Mouse (Mus musculus): ENCODE data around the gene Fam189a1.

Fam189a1 gene

GRCm38 (mm10) chr7:65140099-65140498 is 16.3 kb downstream of the Fam189a1 start:
- H3K27me3 ChIP-seq (ENCODE audit: control insufficient read depth, insufficient read depth, low read length, poor library complexity, severe bottlenecking): no peaks in the 10 kb centered on the region
- no peak for DNase-seq (ENCODE audit: low read depth, low spot score)
- no peaks in the 10 kb centered on the region for H3K36me3 ChIP-seq (ENCODE audit: control insufficient read depth, insufficient read depth, low read length, poor library complexity, severe bottlenecking)

GRCm38 (mm10) chr7:65123766-65124165 is 32.6 kb downstream of the Fam189a1 start:
- Histone ChIP-seq H3K27me3 (ENCODE audit: control insufficient read depth, insufficient read depth, low read length, poor library complexity, severe bottlenecking) (no peaks in the 10 kb centered on the region), H3K36me3 (ENCODE audit: control insufficient read depth, insufficient read depth, low read length, poor library complexity, severe bottlenecking) (no peaks in the 10 kb centered on the region)
- no peak for DNase-seq (ENCODE audit: low read depth, low spot score)

GRCm38 (mm10) chr7:65116903-65117302 is 39.5 kb downstream of the Fam189a1 start:
- Histone ChIP-seq H3K27me3 (ENCODE audit: control insufficient read depth, insufficient read depth, low read length, poor library complexity, severe bottlenecking) (no peaks in the 10 kb centered on the region), H3K36me3 (ENCODE audit: control insufficient read depth, insufficient read depth, low read length, poor library complexity, severe bottlenecking) (no peaks in the 10 kb centered on the region)
- DNase-seq (ENCODE audit: low read depth, low spot score): no peak

- Histone ChIP-seq H3K36me3 (ENCODE audit: control insufficient read depth, insufficient read depth, low read length, poor library complexity, severe bottlenecking) (no peaks in the 10 kb centered on the region), H3K27me3 (ENCODE audit: control insufficient read depth, insufficient read depth, low read length, poor library complexity, severe bottlenecking) (no peaks in the 10 kb centered on the region)
- no peak for DNase-seq (ENCODE audit: low read depth, low spot score)
These were observed 41.0 kb downstream of the Fam189a1 start for GRCm38 (mm10) chr7:65115366-65115765.

- no peaks in the 10 kb centered on the region for H3K27me3 ChIP-seq (ENCODE audit: control insufficient read depth, insufficient read depth, low read length, poor library complexity, severe bottlenecking)
- no peaks in the 10 kb centered on the region for H3K36me3 ChIP-seq (ENCODE audit: control insufficient read depth, insufficient read depth, low read length, poor library complexity, severe bottlenecking)
- no peak for DNase-seq (ENCODE audit: low read depth, low spot score)
These were observed 44.7 kb downstream of the Fam189a1 start for GRCm38 (mm10) chr7:65111664-65112063.

- no peaks in the 10 kb centered on the region for H3K36me3 ChIP-seq (ENCODE audit: control insufficient read depth, insufficient read depth, low read length, poor library complexity, severe bottlenecking)
- no peak for DNase-seq (ENCODE audit: low read depth, low spot score)
These were observed 50.8 kb downstream of the Fam189a1 start for GRCm38 (mm10) chr7:65105566-65105965.

GRCm38 (mm10) chr7:65105097-65105467 is 51.3 kb downstream of the Fam189a1 start:
- DNase-seq (ENCODE audit: low read depth, low spot score): no peak
- Histone ChIP-seq H3K27me3 (ENCODE audit: control insufficient read depth, insufficient read depth, low read length, poor library complexity, severe bottlenecking) (no peaks in the 10 kb centered on the region), H3K36me3 (ENCODE audit: control insufficient read depth, insufficient read depth, low read length, poor library complexity, severe bottlenecking) (no peaks in the 10 kb centered on the region)

More at GRCm38 (mm10) chr7:65105566-65105965, 50.8 kb downstream of the Fam189a1 start:
- H3K27me3 ChIP-seq (ENCODE audit: control insufficient read depth, insufficient read depth, low read length, poor library complexity, severe bottlenecking): no peaks in the 10 kb centered on the region

- DNase-seq (ENCODE audit: low read depth, low spot score): no peak
- no peaks in the 10 kb centered on the region for H3K27me3 ChIP-seq (ENCODE audit: control insufficient read depth, insufficient read depth, low read length, poor library complexity, severe bottlenecking)
- no peaks in the 10 kb centered on the region for H3K36me3 ChIP-seq (ENCODE audit: control insufficient read depth, insufficient read depth, low read length, poor library complexity, severe bottlenecking)
These were observed 51.9 kb downstream of the Fam189a1 start for GRCm38 (mm10) chr7:65104207-65105096.

GRCm38 (mm10) chr7:65101661-65102060 is 54.7 kb downstream of the Fam189a1 start:
- no peaks in the 10 kb centered on the region for H3K36me3 ChIP-seq (ENCODE audit: control insufficient read depth, insufficient read depth, low read length, poor library complexity, severe bottlenecking)
- DNase-seq (ENCODE audit: low read depth, low spot score): no peak
- H3K27me3 ChIP-seq (ENCODE audit: control insufficient read depth, insufficient read depth, low read length, poor library complexity, severe bottlenecking): no peaks in the 10 kb centered on the region

GRCm38 (mm10) chr7:65097708-65098107 is 58.7 kb downstream of the Fam189a1 start:
- no peaks in the 10 kb centered on the region for H3K27me3 ChIP-seq (ENCODE audit: control insufficient read depth, insufficient read depth, low read length, poor library complexity, severe bottlenecking)
- DNase-seq (ENCODE audit: low read depth, low spot score): no peak
- no peaks in the 10 kb centered on the region for H3K36me3 ChIP-seq (ENCODE audit: control insufficient read depth, insufficient read depth, low read length, poor library complexity, severe bottlenecking)

GRCm38 (mm10) chr7:65095631-65096107 is 60.7 kb downstream of the Fam189a1 start:
- no peak for DNase-seq (ENCODE audit: low read depth, low spot score)
- Histone ChIP-seq H3K36me3 (ENCODE audit: control insufficient read depth, insufficient read depth, low read length, poor library complexity, severe bottlenecking) (no peaks in the 10 kb centered on the region), H3K27me3 (ENCODE audit: control insufficient read depth, insufficient read depth, low read length, poor library complexity, severe bottlenecking) (no peaks in the 10 kb centered on the region)

GRCm38 (mm10) chr7:65093314-65093713 is 63.1 kb downstream of the Fam189a1 start:
- DNase-seq (ENCODE audit: low read depth, low spot score): no peak
- Histone ChIP-seq H3K36me3 (ENCODE audit: control insufficient read depth, insufficient read depth, low read length, poor library complexity, severe bottlenecking) (no peaks in the 10 kb centered on the region), H3K27me3 (ENCODE audit: control insufficient read depth, insufficient read depth, low read length, poor library complexity, severe bottlenecking) (no peaks in the 10 kb centered on the region)

GRCm38 (mm10) chr7:65091486-65091885 is 64.9 kb downstream of the Fam189a1 start:
- no peaks in the 10 kb centered on the region for H3K27me3 ChIP-seq (ENCODE audit: control insufficient read depth, insufficient read depth, low read length, poor library complexity, severe bottlenecking)

GRCm38 (mm10) chr7:65085972-65086371 is 70.4 kb downstream of the Fam189a1 start:
- Histone ChIP-seq H3K27me3 (ENCODE audit: control insufficient read depth, insufficient read depth, low read length, poor library complexity, severe bottlenecking) (no peaks in the 10 kb centered on the region), H3K36me3 (ENCODE audit: control insufficient read depth, insufficient read depth, low read length, poor library complexity, severe bottlenecking) (no peaks in the 10 kb centered on the region)
- DNase-seq (ENCODE audit: low read depth, low spot score): no peak

More at GRCm38 (mm10) chr7:65091486-65091885, 64.9 kb downstream of the Fam189a1 start:
- H3K36me3 ChIP-seq (ENCODE audit: control insufficient read depth, insufficient read depth, low read length, poor library complexity, severe bottlenecking): no peaks in the 10 kb centered on the region
- no peak for DNase-seq (ENCODE audit: low read depth, low spot score)

- DNase-seq (ENCODE audit: low read depth, low spot score): no peak
- Histone ChIP-seq H3K27me3 (ENCODE audit: control insufficient read depth, insufficient read depth, low read length, poor library complexity, severe bottlenecking) (no peaks in the 10 kb centered on the region), H3K36me3 (ENCODE audit: control insufficient read depth, insufficient read depth, low read length, poor library complexity, severe bottlenecking) (no peaks in the 10 kb centered on the region)
These were observed 73.6 kb downstream of the Fam189a1 start for GRCm38 (mm10) chr7:65082778-65083091.

Data from splenic B cell, adult 2 months (primary cell).